Mouse (Mus musculus) bone marrow macrophage, adult 2 months (primary cell): Measurements from ENCODE around the gene B230118H07Rik. TPM values are rescaled to one million over a fixed set of nuclear protein-coding genes. Genes with fewer than 3 reads are reported as not detected.

Experiments used
- H3K27ac ChIP-seq: 2 replicates; pipeline ENCODE4 v1.5.1; 2012; ENCODE audit warnings: low read depth, low read length; ENCODE audit not compliant: insufficient read depth
- H3K4me1 ChIP-seq: 2 replicates; pipeline ENCODE4 v1.6.1; 2012; ENCODE audit warnings: low read length; ENCODE audit not compliant: control insufficient read depth, insufficient read depth
- H3K4me3 ChIP-seq: 2 replicates; pipeline ENCODE4 v1.5.1; 2012; ENCODE audit warnings: mild to moderate bottlenecking, low read length, moderate library complexity; ENCODE audit not compliant: insufficient read depth
- CTCF ChIP-seq: IDR thresholded peaks from 2 replicates; pipeline ENCODE4 v1.5.1; 2012; ENCODE audit warnings: low read depth, mild to moderate bottlenecking, low read length, moderate library complexity
- POLR2A ChIP-seq: IDR thresholded peaks from 2 replicates; pipeline ENCODE4 v1.6.1; 2012; ENCODE audit warnings: mild to moderate bottlenecking, low read depth, low read length, borderline replicate concordance
- polyA plus RNA-seq: library from polyadenylated mRNA; stranded (reverse); fragments of >200 nt; gene quantifications from 2 replicates; pipeline ENCODE4 v1.2.4, GENCODE M21; 2012; ENCODE audit not compliant: missing spikeins, insufficient read depth, insufficient read length

The B230118H07Rik gene
- polyA plus RNA-seq, 1 experiment: 24.2 TPM

GRCm38 (mm10) chr2:101525503-101526381 lies 123.6 kb downstream of the B230118H07Rik start:
- Histone ChIP-seq H3K4me3 (no peak overlapping the region), H3K27ac (no peak overlapping the region), H3K4me1 (no peaks in the 10 kb centered on the region)
- TF ChIP-seq CTCF (no peak), POLR2A (no peak)

DNA sequence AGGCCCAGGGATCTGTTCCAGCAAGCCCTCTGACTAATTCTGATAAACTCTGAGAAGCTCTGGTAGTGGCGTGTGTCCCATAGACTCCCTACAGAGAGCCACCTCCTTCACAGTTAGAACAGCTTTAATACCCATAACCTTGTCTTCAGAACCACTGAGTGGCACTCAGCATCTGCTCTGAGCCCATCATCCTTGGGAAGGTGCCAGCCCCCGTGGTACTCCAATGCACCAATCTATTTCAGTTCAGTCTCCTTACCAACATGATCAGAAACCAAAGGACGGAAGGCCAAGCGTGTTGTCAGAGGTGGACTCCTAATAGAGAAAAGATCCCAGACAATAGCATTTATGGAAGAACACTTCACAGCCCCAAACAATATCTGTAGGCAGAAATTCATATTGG lies 124.2 kb downstream of the B230118H07Rik start:
- H3K4me1 ChIP-seq: no peaks in the 10 kb centered on the region
- TF ChIP-seq POLR2A (no peak), CTCF (no peak)
- no peak overlapping the region for H3K4me3 ChIP-seq
- no peak overlapping the region for H3K27ac ChIP-seq

DNA sequence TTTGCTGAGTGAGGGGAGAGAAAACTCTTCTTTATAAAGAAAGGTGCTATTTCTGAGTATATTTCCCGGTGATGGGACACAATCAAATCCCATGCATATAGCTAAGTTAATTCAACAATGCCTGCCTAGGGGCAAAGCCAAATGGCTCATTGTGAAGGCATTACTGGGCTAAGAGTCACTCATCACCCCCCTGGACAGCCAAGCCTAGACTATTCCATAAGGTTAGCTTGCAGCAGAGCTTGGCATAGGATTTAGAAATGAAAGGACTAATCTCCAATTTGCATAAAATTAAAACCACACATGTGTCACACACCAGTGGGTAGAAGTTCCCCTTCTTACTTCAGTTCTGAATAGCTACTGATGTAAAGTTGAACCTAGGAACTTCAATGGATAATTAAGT lies 128.8 kb downstream of the B230118H07Rik start:
- no peak overlapping the region for H3K4me3 ChIP-seq
- H3K4me1 ChIP-seq: no peaks in the 10 kb centered on the region
- no peak overlapping the region for H3K27ac ChIP-seq
- TF ChIP-seq POLR2A: no peak
- no peak for TF ChIP-seq CTCF

DNA sequence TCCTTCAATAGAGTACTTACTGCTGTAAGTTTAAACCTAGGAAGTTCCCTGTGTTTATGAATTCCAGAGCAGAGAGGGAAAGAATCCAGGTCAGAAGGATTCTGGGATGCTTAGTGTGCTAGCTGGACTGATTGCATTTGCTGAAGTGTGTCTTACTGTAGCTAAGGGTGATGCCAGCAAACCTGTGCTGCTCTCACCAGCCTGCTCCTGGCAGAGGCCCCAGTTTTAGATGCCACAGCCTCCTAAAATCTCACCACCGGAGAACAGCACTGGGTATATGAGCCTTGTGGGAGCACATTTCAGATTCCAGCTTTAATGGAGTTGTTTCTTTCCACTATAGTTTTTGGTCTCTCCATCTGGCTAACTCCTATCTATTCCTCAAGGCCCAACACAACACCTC lies 129.4 kb downstream of the B230118H07Rik start:
- TF ChIP-seq CTCF: no peak
- no peak for TF ChIP-seq POLR2A
- H3K4me3 ChIP-seq: no peak overlapping the region
- no peak overlapping the region for H3K27ac ChIP-seq
- H3K4me1 ChIP-seq: no peaks in the 10 kb centered on the region

Other genes with a start within 250 kb of the B230118H07Rik start
- gene Rag2, start 24.8 kb downstream of the B230118H07Rik start, polyA plus RNA-seq: not detected in 2 replicates
- gene Rag1, start within 50 bp of the B230118H07Rik start, polyA plus RNA-seq: not detected in 2 replicates
- 11.0 and 11.5 TPM in 2 replicates for gene Traf6, start 28.9 kb upstream of the B230118H07Rik start, polyA plus RNA-seq
- 3.9 and 6.0 TPM in 2 replicates for gene Prr5l, start 233.5 kb upstream of the B230118H07Rik start, polyA plus RNA-seq
- 24.9 and 29.8 TPM in 2 replicates for gene Commd9, start 236.7 kb upstream of the B230118H07Rik start, polyA plus RNA-seq